Mouse (Mus musculus): ENCODE results near the gene Ttc36.
A peak's percentile ranks its signal among the peaks of the same experiment; 100 is the strongest.

Gene Ttc36

GRCm38 (mm10) chr9:44802808-44803450 lies at the start of gene Ttc36:
Ttc36 (minus strand) TSS chr9:44803072.
- peak; percentile 88 for DNase-seq

GRCm38 (mm10) chr9:44847446-44847845 lies 44.6 kb upstream of the Ttc36 start:
- no peak for DNase-seq

- peak; percentile 21 for DNase-seq
Measured at GRCm38 (mm10) chr9:44841241-44841640, 38.4 kb upstream of the Ttc36 start.

GRCm38 (mm10) chr9:44836439-44836838 lies 33.6 kb upstream of the Ttc36 start:
- DNase-seq = peak; percentile 54

GRCm38 (mm10) chr9:44832356-44832755 lies 29.5 kb upstream of the Ttc36 start:
- no peak for DNase-seq

- no peak for DNase-seq
Measured at GRCm38 (mm10) chr9:44830506-44830905, 27.6 kb upstream of the Ttc36 start.

GRCm38 (mm10) chr9:44828944-44829343 lies 26.1 kb upstream of the Ttc36 start:
- DNase-seq = no peak

- no peak for DNase-seq
Measured at GRCm38 (mm10) chr9:44826660-44827059, 23.8 kb upstream of the Ttc36 start.

- no peak for DNase-seq
Measured at GRCm38 (mm10) chr9:44819920-44820827, 17.3 kb upstream of the Ttc36 start.

- no peak for DNase-seq
Measured at GRCm38 (mm10) chr9:44817522-44817921, 14.7 kb upstream of the Ttc36 start.

- no peak for DNase-seq
Measured at GRCm38 (mm10) chr9:44814179-44814578, 11.3 kb upstream of the Ttc36 start.

GRCm38 (mm10) chr9:44810316-44810715 lies 7.4 kb upstream of the Ttc36 start:
- peak; percentile 49 for DNase-seq

- no peak for DNase-seq
Measured at GRCm38 (mm10) chr9:44807778-44808177, 4.9 kb upstream of the Ttc36 start.

- DNase-seq = no peak
Measured at GRCm38 (mm10) chr9:44807141-44807540, 4.3 kb upstream of the Ttc36 start.

GRCm38 (mm10) chr9:44805536-44805935 lies 2.7 kb upstream of the Ttc36 start:
- no peak for DNase-seq

GRCm38 (mm10) chr9:44804678-44805077 lies 1.8 kb upstream of the Ttc36 start:
- DNase-seq = peak; percentile 69

- peak; percentile 51 for DNase-seq
Measured at GRCm38 (mm10) chr9:44801669-44802068, 1.2 kb downstream of the Ttc36 start.

GRCm38 (mm10) chr9:44799958-44800324 lies 2.9 kb downstream of the Ttc36 start:
- DNase-seq = no peak

GRCm38 (mm10) chr9:44799102-44799957 lies 3.5 kb downstream of the Ttc36 start, which contains the start of gene Tmem25:
Tmem25 (minus strand) TSS chr9:44799307.
- DNase-seq = peak; percentile 94

- no peak for DNase-seq
Measured at GRCm38 (mm10) chr9:44798298-44798697, 4.6 kb downstream of the Ttc36 start.

GRCm38 (mm10) chr9:44792842-44793241 lies 10.0 kb downstream of the Ttc36 start:
- DNase-seq = no peak

- peak; percentile 94 for DNase-seq
Measured at GRCm38 (mm10) chr9:44772750-44773651, 29.9 kb downstream of the Ttc36 start.
